Mouse (Mus musculus) CH12.LX (cell line): ENCODE data around the gene Swi5. TPM values are rescaled to one million over a fixed set of nuclear protein-coding genes. Genes with fewer than 3 reads are reported as not detected.

ENCODE experiments used
- DNase-seq: peaks from one replicate; pipeline ENCODE4 v3.0.0-alpha.2; 2013; ENCODE audit errors: extremely low read depth
- H3K27ac ChIP-seq: 2 replicates; pipeline ENCODE4 v1.5.1; 2012; ENCODE audit warnings: low read depth, mild to moderate bottlenecking, control low read depth, moderate library complexity; ENCODE audit not compliant: insufficient read depth
- H3K27me3 ChIP-seq: replicated peaks from 2 replicates; pipeline ENCODE3; 2012; ENCODE audit warnings: inconsistent platforms
- H3K36me3 ChIP-seq, 2 experiments: replicated peaks in 1 of 2; 2 replicates each; pipeline versions ENCODE3 to v1.6.1; 2012; ENCODE audit warnings: inconsistent platforms in 1 of 2, low read length in 1 of 2, mild to moderate bottlenecking in 1 of 2, mixed read lengths in 1 of 2, moderate library complexity in 1 of 2; ENCODE audit not compliant: control insufficient read depth in 1 of 2, insufficient read depth in 1 of 2
- H3K4me1 ChIP-seq, 2 experiments: 2 replicates each; pipeline ENCODE4 v1.6.1; 2012; ENCODE audit warnings: inconsistent platforms in 1 of 2, moderate library complexity in 1 of 2; ENCODE audit not compliant: insufficient read depth in 2 of 2, control insufficient read depth in 1 of 2
- H3K4me2 ChIP-seq: 2 replicates; pipeline ENCODE4 v1.6.1; 2012; ENCODE audit warnings: low read depth, mild to moderate bottlenecking, control low read depth; ENCODE audit not compliant: poor library complexity, insufficient read depth, severe bottlenecking
- H3K4me3 ChIP-seq, 3 experiments: fragments of 150-350 bp in 1 of 3; sonication (generic) in 1 of 3; replicated peaks in 1 of 3; 2 replicates each; pipeline versions ENCODE3 to v1.5.1; 2011 to 2012; ENCODE audit warnings: low read depth in 2 of 3, low read length in 2 of 3, mild to moderate bottlenecking in 2 of 3, moderate library complexity in 2 of 3, control low read depth in 1 of 3, improper control_type of control experiment in 1 of 3, inconsistent platforms in 1 of 3, mixed read lengths in 1 of 3; ENCODE audit not compliant: poor library complexity in 1 of 3
- H3K79me2 ChIP-seq: replicated peaks from 2 replicates; pipeline ENCODE4 v1.6.1; 2012; ENCODE audit warnings: mild to moderate bottlenecking, moderate library complexity; ENCODE audit not compliant: control insufficient read depth, poor library complexity, insufficient read depth, severe bottlenecking; ENCODE audit errors: extremely low read depth
- H3K9ac ChIP-seq: 2 replicates; pipeline ENCODE4 v1.6.1; 2012; ENCODE audit warnings: low read depth, mild to moderate bottlenecking, control low read depth, moderate library complexity; ENCODE audit not compliant: insufficient read depth
- H3K9me3 ChIP-seq: replicated peaks from 2 replicates; pipeline ENCODE3; 2012; ENCODE audit warnings: low read length, inconsistent platforms, mixed read lengths
- BHLHE40 ChIP-seq: IDR thresholded peaks from 2 replicates; pipeline ENCODE4 v1.6.1; 2011; ENCODE audit warnings: mild to moderate bottlenecking, low read depth, low read length, improper control_type of control experiment
- CHD1 ChIP-seq: IDR thresholded peaks from 2 replicates; pipeline ENCODE4 v1.6.1; 2012; ENCODE audit warnings: low read depth, low read length, improper control_type of control experiment, inconsistent platforms
- CHD2 ChIP-seq: IDR thresholded peaks from 2 replicates; pipeline ENCODE4 v1.6.1; 2011; ENCODE audit warnings: low read length, improper control_type of control experiment
- E2F4 ChIP-seq: IDR thresholded peaks from 2 replicates; pipeline ENCODE4 v1.6.1; 2011; ENCODE audit warnings: low read depth, low read length, improper control_type of control experiment; ENCODE audit not compliant: insufficient replicate concordance
- ELF1 ChIP-seq: IDR thresholded peaks from 2 replicates; pipeline ENCODE4 v1.6.1; 2014; ENCODE audit warnings: low read depth, mild to moderate bottlenecking, inconsistent platforms, low read length, improper control_type of control experiment
- EP300 ChIP-seq: IDR thresholded peaks from 2 replicates; pipeline ENCODE4 v1.6.1; 2011; ENCODE audit warnings: low read length, improper control_type of control experiment
- ETS1 ChIP-seq: conservative IDR thresholded peaks from 2 replicates; pipeline ENCODE4 v1.6.1; 2012; ENCODE audit warnings: low read depth, mild to moderate bottlenecking, inconsistent platforms, low read length, improper control_type of control experiment, moderate library complexity
- GABPA ChIP-seq: IDR thresholded peaks from 2 replicates; pipeline ENCODE4 v1.6.1; 2012; ENCODE audit warnings: low read depth, low read length, improper control_type of control experiment, inconsistent platforms; ENCODE audit not compliant: insufficient replicate concordance
- IRF4 ChIP-seq: IDR thresholded peaks from 2 replicates; pipeline ENCODE4 v1.6.1; 2014; ENCODE audit warnings: low read depth, mild to moderate bottlenecking, inconsistent platforms, low read length, improper control_type of control experiment
- JUND ChIP-seq: conservative IDR thresholded peaks from 2 replicates; pipeline ENCODE4 v1.6.1; 2011; ENCODE audit warnings: low read depth, low read length, improper control_type of control experiment
- KAT2A ChIP-seq: IDR thresholded peaks from 2 replicates; pipeline ENCODE4 v1.6.1; 2012; ENCODE audit warnings: low read length, improper control_type of control experiment, inconsistent platforms; ENCODE audit not compliant: insufficient replicate concordance
- MEF2A ChIP-seq: IDR thresholded peaks from 2 replicates; pipeline ENCODE4 v1.6.1; 2014; ENCODE audit warnings: low read depth, mild to moderate bottlenecking, inconsistent platforms, low read length, improper control_type of control experiment, borderline replicate concordance
- MXI1 ChIP-seq: IDR thresholded peaks from 2 replicates; pipeline ENCODE4 v1.6.1; 2011; ENCODE audit warnings: mild to moderate bottlenecking, low read depth, low read length, improper control_type of control experiment
- NRF1 ChIP-seq: IDR thresholded peaks from 2 replicates; pipeline ENCODE4 v1.6.1; 2014; ENCODE audit warnings: low read depth, mild to moderate bottlenecking, inconsistent platforms, low read length, improper control_type of control experiment, moderate library complexity
- POLR2A ChIP-seq: IDR thresholded peaks from 2 replicates; pipeline ENCODE4 v1.6.1; 2011; ENCODE audit warnings: low read depth, mild to moderate bottlenecking, improper control_type of control experiment, low read length
- RAD21 ChIP-seq: IDR thresholded peaks from 2 replicates; pipeline ENCODE4 v1.6.1; 2011; ENCODE audit warnings: low read depth, mild to moderate bottlenecking, low read length, improper control_type of control experiment, moderate library complexity
- SIN3A ChIP-seq: IDR thresholded peaks from 2 replicates; pipeline ENCODE4 v1.6.1; 2012; ENCODE audit warnings: low read length, improper control_type of control experiment, inconsistent platforms
- SMC3 ChIP-seq: IDR thresholded peaks from 2 replicates; pipeline ENCODE4 v1.6.1; 2011; ENCODE audit warnings: low read depth, low read length, improper control_type of control experiment
- TCF12 ChIP-seq: IDR thresholded peaks from 2 replicates; pipeline ENCODE4 v1.6.1; 2014; ENCODE audit warnings: low read depth, mild to moderate bottlenecking, inconsistent platforms, low read length, improper control_type of control experiment
- ZC3H11A ChIP-seq: IDR thresholded peaks from 2 replicates; pipeline ENCODE4 v1.6.1; 2012; ENCODE audit warnings: low read depth, mild to moderate bottlenecking, inconsistent platforms, low read length, improper control_type of control experiment
- ZMIZ1 ChIP-seq: IDR thresholded peaks from 2 replicates; pipeline ENCODE4 v1.6.1; 2012; ENCODE audit warnings: low read depth, mild to moderate bottlenecking, inconsistent platforms, low read length, improper control_type of control experiment
- dilution Hi-C: fragments of 300-500 bp; cut with MboI; formaldehyde crosslinking; loops from 2 replicates; pipeline ENCODE4 v1.14.3; 2020; ENCODE audit warnings: low sequenced_read_pairs; ENCODE audit not compliant: extremely low pct_unique_long_range_greater_than_20kb, extremely low pct_ligation_motif_present
- in situ Hi-C: fragments of 300-500 bp; cut with MboI; formaldehyde crosslinking; loops from 3 replicates; pipeline ENCODE4 v1.14.3; 2019; ENCODE audit warnings: low sequenced_read_pairs, low pct_ligation_motif_present, low pct_unique_long_range_greater_than_20kb, mixed read lengths
- polyA plus RNA-seq: library from polyadenylated mRNA; unstranded; fragments of >175 nt; gene quantifications from 2 replicates; pipeline ENCODE4 v1.2.1, GENCODE M21; 2012; ENCODE audit warnings: low read depth; ENCODE audit not compliant: insufficient read length
- total RNA-seq, 2 experiments: library from RNA; depleted of rRNA; stranded (reverse); fragments of 300-350 nt in 1 of 2; fragments of >200 nt in 1 of 2; gene quantifications; 2 replicates each; pipeline ENCODE4 v1.2.3; 2012 to 2014

Gene Swi5
- total and polyA plus RNA-seq, 3 experiments: 295 to 437 (median 344) TPM

DNA sequence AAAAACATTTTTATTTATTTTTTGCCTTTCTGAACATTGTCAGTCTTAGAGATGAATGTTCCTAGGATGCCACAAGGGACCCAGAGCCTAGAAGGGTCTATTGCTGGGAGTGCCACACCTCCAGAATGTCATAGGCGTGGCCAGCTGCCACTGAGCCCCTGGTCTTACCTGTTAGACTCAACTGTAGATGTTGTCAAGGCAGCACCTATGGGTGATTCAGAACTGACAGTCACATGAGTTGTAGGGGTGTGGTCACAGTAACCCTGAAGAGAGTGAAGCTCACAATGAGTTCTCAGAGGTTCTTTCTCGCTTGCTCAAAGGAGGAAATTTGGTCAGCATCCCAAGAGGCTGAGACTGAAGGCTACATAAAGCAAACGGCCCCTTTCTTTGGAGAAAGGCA, 7.4 kb upstream of the Swi5 start:
- in situ Hi-C loops (no loop called here), dilution Hi-C loops (no loop called here)
- H3K79me2 ChIP-seq: peaks cover 4% of the 10 kb centered on the region
- peaks cover 43 to 76% of the 10 kb centered on the region in 2 experiments for H3K36me3 ChIP-seq
- no peak overlapping the region for H3K4me3 ChIP-seq
- no peak overlapping the region for H3K9ac ChIP-seq
- peaks cover 0 to 13% of the 10 kb centered on the region in 2 experiments; a peak in 3 of 4 replicates for H3K4me1 ChIP-seq
- H3K9me3 ChIP-seq: no peaks in the 10 kb centered on the region
- H3K4me2 ChIP-seq: no peak overlapping the region
- no peak for DNase-seq
- TF ChIP-seq CHD2 (no peak), IRF4 (no peak), BHLHE40 (no peak), MEF2A (no peak), MXI1 (no peak), SMC3 (no peak), SIN3A (no peak), KAT2A (no peak), EP300 (no peak), NRF1 (no peak)
- no peak overlapping the region for H3K27ac ChIP-seq
- H3K27me3 ChIP-seq: no peaks in the 10 kb centered on the region

DNA sequence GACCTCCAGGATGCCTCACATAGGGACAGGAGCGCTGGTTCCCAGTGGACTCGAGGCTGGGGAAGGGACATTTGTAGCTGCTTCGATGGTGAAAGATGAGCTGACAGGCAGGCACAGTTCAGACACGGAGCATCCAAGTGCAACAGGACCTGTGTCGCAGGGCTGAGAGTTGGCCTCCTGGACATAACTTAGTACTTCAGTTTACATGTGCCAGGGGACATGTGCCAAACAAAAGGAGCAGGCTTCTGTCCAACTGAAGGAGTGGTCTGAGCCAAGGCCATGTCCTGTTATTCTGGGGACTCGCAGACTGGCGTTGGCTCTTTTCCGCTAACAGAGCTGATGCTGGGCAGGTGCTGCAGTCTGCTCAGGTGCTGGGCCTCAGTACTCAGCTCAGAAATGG, 6.5 kb upstream of the Swi5 start:
- no peak overlapping the region for H3K4me3 ChIP-seq
- H3K9ac ChIP-seq: no peak overlapping the region
- H3K27me3 ChIP-seq: no peaks in the 10 kb centered on the region
- H3K27ac ChIP-seq: no peak overlapping the region
- peaks cover 1 to 18% of the 10 kb centered on the region in 2 experiments for H3K4me1 ChIP-seq
- H3K36me3 ChIP-seq: peaks cover 42 to 69% of the 10 kb centered on the region in 2 experiments
- no peak overlapping the region for H3K4me2 ChIP-seq
- dilution Hi-C loops: no loop called here
- in situ Hi-C loops: no loop called here
- H3K9me3 ChIP-seq: no peaks in the 10 kb centered on the region
- H3K79me2 ChIP-seq: peaks cover 12% of the 10 kb centered on the region
- TF ChIP-seq BHLHE40: no peak
- no peak for TF ChIP-seq RAD21
- TF ChIP-seq E2F4: no peak
- no peak for TF ChIP-seq TCF12
- no peak for TF ChIP-seq ZC3H11A
- no peak for TF ChIP-seq JUND
- no peak for TF ChIP-seq ELF1
- TF ChIP-seq POLR2A: no peak
- TF ChIP-seq CHD2: no peak
- TF ChIP-seq NRF1: no peak
- TF ChIP-seq ETS1: no peak
- TF ChIP-seq CHD1: no peak
- no peak for TF ChIP-seq GABPA
- no peak for TF ChIP-seq ZMIZ1
- TF ChIP-seq KAT2A: no peak
- TF ChIP-seq, all 38 proteins: peak for 0
- DNase-seq: no peak
